Mouse (Mus musculus): ENCODE data around the gene Gm21858.
"Not testable (repeated sequence)": the region's sequence is repeated elsewhere in the genome, so short reads cannot be mapped to it uniquely, and the experiment has no call there.

The Gm21858 gene

DNA sequence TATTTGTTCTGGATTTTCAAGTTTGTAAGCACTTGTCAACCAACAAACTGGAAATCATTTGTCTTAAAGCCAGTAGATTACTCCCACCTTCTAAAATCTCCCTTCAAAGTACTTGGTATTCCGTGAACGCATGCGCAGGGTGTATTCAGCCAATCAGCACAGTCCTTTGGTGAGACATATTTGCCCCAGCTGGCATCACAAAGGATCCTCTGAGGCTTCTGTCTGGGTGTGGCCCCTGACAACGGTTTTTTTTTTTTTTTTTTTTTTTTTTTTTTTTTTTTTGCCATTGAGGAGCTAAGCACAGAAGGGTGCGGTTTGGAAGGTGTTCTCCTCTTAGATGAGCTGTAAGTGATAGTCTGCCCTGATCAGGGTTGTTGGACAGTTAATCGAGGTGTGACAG lies at the start of gene Gm21858:
TSS of gene Gm21858 (plus strand) at position 301 of the 400 bp plus-strand sequence.
- not testable (repeated sequence) for DNase-seq

Data from lung, postnatal 10 days (tissue).